ENCODE assay signal across 30 mouse cellular contexts in the genomic region with DNA sequence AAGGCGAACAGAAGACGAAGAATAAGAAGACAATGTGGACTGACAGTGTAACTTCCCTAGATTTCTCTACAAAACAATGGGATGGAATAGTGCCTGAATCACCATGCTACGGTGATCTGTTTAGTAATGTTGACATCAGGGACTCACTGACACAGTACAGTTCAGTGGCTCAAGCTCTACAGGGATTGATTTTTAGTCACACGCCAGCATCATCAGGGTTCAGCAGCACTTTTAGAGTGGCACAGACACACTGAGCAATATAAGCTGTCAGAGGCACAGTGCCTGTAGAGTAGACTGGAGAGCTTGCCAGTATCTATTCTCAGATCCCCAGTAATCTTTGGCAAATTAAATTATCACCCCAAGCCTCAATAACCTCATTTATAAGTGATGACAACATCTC. TPM values are rescaled to one million over a fixed set of nuclear protein-coding genes. Genes with fewer than 3 reads are reported as not detected.
DNase-seq lines count a peak whose midpoint lies in the region; ATAC-seq and TF ChIP-seq lines count a peak whose summit lies in the region.
"Had no signal": no experiment of that assay in that cellular context is flagged by ENCODE, and none has a peak within 500 bp of the region (broad histone marks: within the 10 kb centered on the region; RNA-seq: fewer than 3 reads in every experiment).

No protein-coding gene starts in this region.

- no peak overlapping the region for H3K4me2 ChIP-seq in forebrain, embryonic 14.5 days (ENCODE audit: low read length)
- no peak overlapping the region for H3K4me2 ChIP-seq in forebrain, postnatal 0 days (ENCODE audit: low read depth)
- H3K4me2 ChIP-seq: embryonic facial prominence, embryonic 12.5 days; embryonic facial prominence, embryonic 15.5 days; forebrain, embryonic 15.5 days; heart, embryonic 13.5 days; hindbrain, embryonic 13.5 days had no signal

- no peak overlapping the region for H3K27ac ChIP-seq in forebrain, embryonic 14.5 days (ENCODE audit: low read depth, low read length)
- H3K27ac ChIP-seq in forebrain, postnatal 0 days (ENCODE audit: low read depth, low read length), result no peak overlapping the region
- H3K27ac ChIP-seq in liver, adult 2 months (replicated peaks; ENCODE audit: insufficient read depth, low read depth, low read length), result no peak overlapping the region
- H3K27ac ChIP-seq: embryonic facial prominence, embryonic 12.5 days; embryonic facial prominence, embryonic 15.5 days; forebrain, embryonic 15.5 days; heart, adult 2 months; heart, embryonic 10.5 days; heart, embryonic 13.5 days; hindbrain, embryonic 13.5 days had no signal

- H3K36me3 ChIP-seq in forebrain, embryonic 14.5 days (ENCODE audit: control insufficient read depth, insufficient read depth, low read length), result no peaks in the 10 kb centered on the region
- no peaks in the 10 kb centered on the region for H3K36me3 ChIP-seq in forebrain, postnatal 0 days (ENCODE audit: insufficient read depth)
- H3K36me3 ChIP-seq in liver, adult 2 months (ENCODE audit: control insufficient read depth, insufficient read depth, low read length), result peaks cover 6% of the 10 kb centered on the region; the same call in 1 of the 2 replicates
- H3K36me3 ChIP-seq: embryonic facial prominence, embryonic 12.5 days; embryonic facial prominence, embryonic 15.5 days; forebrain, embryonic 15.5 days; heart, embryonic 10.5 days; heart, embryonic 13.5 days; hindbrain, embryonic 13.5 days had no signal

- CTCF ChIA-PET in Patski (lab: Charles Lee), result no interaction called here

- 87% methylated on average over 4 of the region's 4 CpGs for WGBS in forebrain, embryonic 14.5 days
- WGBS in forebrain, postnatal 0 days, result 76% methylated on average over 4 of the region's 4 CpGs
- WGBS in liver, adult 2 months, result 47% methylated on average over 4 of the region's 4 CpGs

- H3K9me3 ChIP-seq in forebrain, embryonic 14.5 days (replicated peaks; ENCODE audit: control insufficient read depth, low read length), result no peaks in the 10 kb centered on the region
- H3K9me3 ChIP-seq in forebrain, postnatal 0 days (ENCODE audit: low read length), result no peaks in the 10 kb centered on the region
- H3K9me3 ChIP-seq: embryonic facial prominence, embryonic 12.5 days; embryonic facial prominence, embryonic 15.5 days; forebrain, embryonic 15.5 days; heart, embryonic 10.5 days; heart, embryonic 13.5 days; hindbrain, embryonic 13.5 days had no signal

- no peaks in the 10 kb centered on the region for H3K79me2 ChIP-seq in liver, adult 2 months (ENCODE audit: control insufficient read depth, insufficient read depth, low read length)

- DNase-seq in forebrain, embryonic 14.5 days (ENCODE audit: low spot score), result peak; percentile 3
- no peak for DNase-seq in forebrain, postnatal 0 days
- DNase-seq in liver, adult 2 months (ENCODE audit: extremely low read depth, low read depth, low spot score), result peak; percentile 94
- DNase-seq in liver, result no peak
- no peak for DNase-seq in Patski (ENCODE audit: low read depth, low spot score)
- peak; percentile 28 for DNase-seq in retina, postnatal 1 day
- no peak for DNase-seq in left cerebral cortex, postnatal 36 days (ENCODE audit: low spot score in 2 of 2)
- DNase-seq: adrenal gland, postnatal 10 days; adrenal gland, postnatal 36 days; cerebellum, adult 11 months; cerebellum, adult 2 months; cerebellum, adult 9-11 months; cerebellum, postnatal 25 days; gastrocnemius, postnatal 10 days; gastrocnemius, postnatal 36 days; heart, adult 2 months; heart, postnatal 14 days; heart, postnatal 4 days had no signal

- in situ Hi-C loops in Patski (cut with MboI; ENCODE audit: low pct_unique_long_range_greater_than_20kb), result no loop called here

- ATAC-seq in forebrain, embryonic 14.5 days, result no peak
- no peak for ATAC-seq in forebrain, postnatal 0 days
- ATAC-seq in Patski, result peak; percentile 65
- ATAC-seq: forebrain, embryonic 15.5 days had no signal

- H3K4me1 ChIP-seq in forebrain, embryonic 14.5 days (ENCODE audit: control insufficient read depth, insufficient read depth, low read length), result no peaks in the 10 kb centered on the region
- no peaks in the 10 kb centered on the region for H3K4me1 ChIP-seq in forebrain, postnatal 0 days (ENCODE audit: insufficient read depth)
- H3K4me1 ChIP-seq in liver, adult 2 months (ENCODE audit: control insufficient read depth, insufficient read depth, low read length), result peaks cover 12% of the 10 kb centered on the region; the same call in 1 of the 2 replicates
- H3K4me1 ChIP-seq: embryonic facial prominence, embryonic 12.5 days; embryonic facial prominence, embryonic 15.5 days; forebrain, embryonic 15.5 days; heart, embryonic 10.5 days; heart, embryonic 13.5 days; hindbrain, embryonic 13.5 days had no signal

- intact Hi-C loops in left cerebral cortex, postnatal 36 days (cut with DNase I), result no loop called here

- TF ChIP-seq CTCF in forebrain, postnatal 0 days (IDR thresholded peaks at IDR 0.05; ENCODE audit: low read depth), result no peak
- no peak for TF ChIP-seq CTCF in liver, adult 2 months (IDR thresholded peaks at IDR 0.05; ENCODE audit: low read depth, low read length)
- no peak for TF ChIP-seq CTCF in Patski (IDR thresholded peaks at IDR 0.05)

- POLR2A ChIA-PET in Patski (lab: Charles Lee), result interaction anchor here (0.6 kb wide), 1 partner anchor 86 kb away, joined by 3 read pairs; no protein-coding TSS in a partner anchor

- no peaks in the 10 kb centered on the region for H3K27me3 ChIP-seq in forebrain, embryonic 14.5 days (replicated peaks; ENCODE audit: control insufficient read depth, insufficient read depth, low read length)
- no peaks in the 10 kb centered on the region for H3K27me3 ChIP-seq in forebrain, postnatal 0 days (ENCODE audit: insufficient read depth, low read length)
- no peaks in the 10 kb centered on the region for H3K27me3 ChIP-seq in liver, adult 2 months (ENCODE audit: control insufficient read depth, insufficient read depth, low read length)
- no peaks in the 10 kb centered on the region for H3K27me3 ChIP-seq in Patski
- H3K27me3 ChIP-seq: embryonic facial prominence, embryonic 12.5 days; embryonic facial prominence, embryonic 15.5 days; forebrain, embryonic 15.5 days; heart, embryonic 13.5 days; hindbrain, embryonic 13.5 days had no signal

- no peak for TF ChIP-seq POLR2A in liver, adult 2 months (IDR thresholded peaks at IDR 0.05; ENCODE audit: extremely low read depth, insufficient read depth, low read length)

- H3K9ac ChIP-seq in forebrain, embryonic 14.5 days (ENCODE audit: low read length), result no peak overlapping the region
- H3K9ac ChIP-seq in forebrain, postnatal 0 days, result no peak overlapping the region
- H3K9ac ChIP-seq in liver, adult 2 months (ENCODE audit: low read depth, low read length), result no peak overlapping the region
- H3K9ac ChIP-seq: embryonic facial prominence, embryonic 12.5 days; embryonic facial prominence, embryonic 15.5 days; forebrain, embryonic 15.5 days; heart, embryonic 13.5 days; hindbrain, embryonic 13.5 days had no signal

- H3K4me3 ChIP-seq in forebrain, embryonic 14.5 days (ENCODE audit: low read depth, low read length), result no peak overlapping the region
- no peak overlapping the region for H3K4me3 ChIP-seq in forebrain, postnatal 0 days (ENCODE audit: low read depth, low read length)
- no peak overlapping the region for H3K4me3 ChIP-seq in liver, adult 2 months (ENCODE audit: insufficient read depth, low read depth, low read length)
- H3K4me3 ChIP-seq: embryonic facial prominence, embryonic 12.5 days; embryonic facial prominence, embryonic 15.5 days; forebrain, embryonic 15.5 days; heart, adult 2 months; heart, embryonic 10.5 days; heart, embryonic 13.5 days; hindbrain, embryonic 13.5 days had no signal

RNA-seq across cellular contexts. Expression of gene Slc10a2, which starts 9.8 kb away (rescaled TPM):
- not detected in 2 replicates for polyA plus RNA-seq in forebrain, embryonic 14.5 days (2014; fragmentation: Nextera tagmentation; extraction: Ambion mirVana)
- not detected in 2 replicates for total RNA-seq in forebrain, postnatal 0 days (2014; rRNA removed)
- not detected in 2 replicates for polyA plus RNA-seq in forebrain, postnatal 0 days (2015; fragmentation: Nextera tagmentation; extraction: Ambion mirVana)
- total RNA-seq in liver, adult 2 months (2014; rRNA removed), result 3.2 and 9.1 TPM in 2 replicates
- polyA plus RNA-seq in liver, adult 2 months (2012; rRNA removed), result 4.6 and 9.8 TPM in 2 replicates
- not detected for polyA plus RNA-seq in Patski (2021)
- total RNA-seq in left cerebral cortex, postnatal 36 days (2021), result not detected
- total RNA-seq: adrenal gland, adult 18-20 months; adrenal gland, postnatal 10 days; adrenal gland, postnatal 36 days; common myeloid progenitor, adult 5-6 weeks; ES-E14; gastrocnemius, adult 18-20 months; gastrocnemius, postnatal 10 days; gastrocnemius, postnatal 36 days; granulocyte monocyte progenitor cell, adult 5-6 weeks; heart, adult 2 months; heart, postnatal 14 days; heart, postnatal 4 days had no signal
- polyA plus RNA-seq: cerebellum, adult 2 months; embryonic facial prominence, embryonic 12.5 days; embryonic facial prominence, embryonic 15.5 days; forebrain, embryonic 11.5 days; forebrain, embryonic 15.5 days; heart, adult 2 months; heart, embryonic 10.5 days; heart, embryonic 13.5 days; hindbrain, embryonic 13.5 days had no signal

Comparison
In these comparisons a context has a peak if more than half of its experiments do, and no peak if none do; other contexts are left out.
1. DNase-seq: peak in forebrain, embryonic 14.5 days (single experiment), liver, adult 2 months (single experiment) and retina, postnatal 1 day (single experiment); none in forebrain, postnatal 0 days (single experiment), liver (single experiment), Patski (single experiment) and left cerebral cortex, postnatal 36 days (0 of 2).